16 mouse cellular contexts compared by ENCODE assay signal in the genomic region with DNA sequence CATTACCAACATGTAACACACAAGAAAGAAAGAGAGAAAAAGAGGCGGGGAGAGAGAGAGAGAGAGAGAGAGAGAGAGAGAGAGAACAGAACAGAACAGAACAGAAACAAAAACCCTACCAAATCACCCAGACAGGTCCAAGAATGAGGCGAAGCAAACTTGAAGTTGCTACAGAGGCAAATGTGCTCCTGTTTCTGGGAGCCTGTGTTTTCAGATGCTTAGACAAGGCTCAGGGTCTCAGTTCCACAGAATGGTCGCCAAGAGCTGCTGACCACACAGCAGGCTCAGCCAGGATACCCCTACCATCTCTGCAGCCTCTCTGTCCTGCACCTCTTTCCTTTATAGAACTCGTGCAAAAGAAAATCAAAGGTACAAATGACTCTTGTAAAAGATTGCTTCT.
DNase-seq lines count a peak whose midpoint lies in the region; ATAC-seq and TF ChIP-seq lines count a peak whose summit lies in the region.
"Had no signal": no experiment of that assay in that cellular context is flagged by ENCODE, and none has a peak within 500 bp of the region (broad histone marks: within the 10 kb centered on the region; RNA-seq: fewer than 3 reads in every experiment).

No protein-coding gene starts in this region.

- no peak for TF ChIP-seq CTCF in brain, embryonic 14.5 days (IDR thresholded peaks at IDR 0.05; ENCODE audit: borderline replicate concordance, extremely low read depth, insufficient read depth, insufficient read length)
- TF ChIP-seq CTCF in left cerebral cortex, adult 2 months (IDR thresholded peaks at IDR 0.05), result no peak

- no peaks in the 10 kb centered on the region for H3K9me3 ChIP-seq in forebrain, embryonic 11.5 days (ENCODE audit: control insufficient read depth, low read length)
- H3K9me3 ChIP-seq in hindbrain, embryonic 16.5 days (ENCODE audit: control insufficient read depth, low read length), result no peaks in the 10 kb centered on the region; the same call in 1 of the 2 replicates
- H3K9me3 ChIP-seq in midbrain, embryonic 13.5 days, result no peaks in the 10 kb centered on the region
- H3K9me3 ChIP-seq: heart, embryonic 15.5 days; intestine, embryonic 15.5 days; liver, embryonic 13.5 days had no signal

- intact Hi-C loops in left cerebral cortex, adult 2 months (cut with DNase I), result no loop called here

- no peaks in the 10 kb centered on the region for H3K27me3 ChIP-seq in forebrain, embryonic 11.5 days (ENCODE audit: control insufficient read depth, insufficient read depth, low read length)
- H3K27me3 ChIP-seq in hindbrain, embryonic 16.5 days (replicated peaks; ENCODE audit: control insufficient read depth, insufficient read depth, low read length), result no peaks in the 10 kb centered on the region
- H3K27me3 ChIP-seq in midbrain, embryonic 13.5 days, result no peaks in the 10 kb centered on the region
- H3K27me3 ChIP-seq: heart, embryonic 15.5 days; intestine, embryonic 15.5 days; liver, embryonic 13.5 days had no signal

- 56% methylated on average over 4 of the region's 4 CpGs for WGBS in forebrain, embryonic 11.5 days
- WGBS in hindbrain, embryonic 16.5 days, result 57% methylated on average over 4 of the region's 4 CpGs
- WGBS in midbrain, embryonic 13.5 days, result 57% methylated on average over 4 of the region's 4 CpGs

- H3K4me1 ChIP-seq in forebrain, embryonic 11.5 days (replicated peaks; ENCODE audit: control insufficient read depth, insufficient read depth, low read length), result peaks cover 16% of the 10 kb centered on the region
- no peaks in the 10 kb centered on the region; the same call in 1 of the 2 replicates for H3K4me1 ChIP-seq in hindbrain, embryonic 16.5 days (ENCODE audit: control insufficient read depth, insufficient read depth, low read depth, low read length)
- H3K4me1 ChIP-seq in midbrain, embryonic 13.5 days (replicated peaks), result peaks cover 38% of the 10 kb centered on the region
- H3K4me1 ChIP-seq: heart, embryonic 15.5 days; intestine, embryonic 15.5 days; liver, embryonic 13.5 days had no signal

- no peak for ATAC-seq in forebrain, embryonic 11.5 days (replicated peaks; ENCODE audit: low FRiP score)
- no peak for ATAC-seq in hindbrain, embryonic 16.5 days
- ATAC-seq in midbrain, embryonic 13.5 days, result 0 out of 2 replicates have a peak, but pooled peaks have one; percentile 10
- ATAC-seq in erythroid progenitor cell, adult 5-6 weeks (replicated peaks; ENCODE audit: low FRiP score, poor library complexity, severe bottlenecking), result no peak
- ATAC-seq: intestine, embryonic 15.5 days had no signal

- H3K9ac ChIP-seq in forebrain, embryonic 11.5 days (ENCODE audit: low read length), result peak overlapping the region; percentile 21; the same call in 1 of the 2 replicates
- H3K9ac ChIP-seq in hindbrain, embryonic 16.5 days (ENCODE audit: low read depth, low read length), result no peak overlapping the region
- H3K9ac ChIP-seq in midbrain, embryonic 13.5 days (replicated peaks), result peak overlapping the region; percentile 28; the same call in 1 of the 2 replicates
- H3K9ac ChIP-seq: heart, embryonic 15.5 days; intestine, embryonic 15.5 days; liver, embryonic 13.5 days had no signal

- H3K4me3 ChIP-seq in forebrain, embryonic 11.5 days (ENCODE audit: low read depth, low read length), result no peak overlapping the region
- no peak overlapping the region for H3K4me3 ChIP-seq in hindbrain, embryonic 16.5 days (ENCODE audit: low read length)
- no peak overlapping the region for H3K4me3 ChIP-seq in midbrain, embryonic 13.5 days (replicated peaks)
- no peak overlapping the region for H3K4me3 ChIP-seq in left cerebral cortex, adult 2 months
- H3K4me3 ChIP-seq: heart, embryonic 15.5 days; intestine, embryonic 15.5 days; liver, embryonic 13.5 days; myocyte had no signal

- no peak for TF ChIP-seq POLR2A in brain, embryonic 14.5 days (IDR thresholded peaks at IDR 0.05; ENCODE audit: borderline replicate concordance, extremely low read depth, insufficient read depth, insufficient read length, poor library complexity, severe bottlenecking)

- H3K36me3 ChIP-seq in forebrain, embryonic 11.5 days (ENCODE audit: control insufficient read depth, insufficient read depth, low read length), result no peaks in the 10 kb centered on the region
- no peaks in the 10 kb centered on the region for H3K36me3 ChIP-seq in hindbrain, embryonic 16.5 days (ENCODE audit: control insufficient read depth, insufficient read depth, low read length)
- H3K36me3 ChIP-seq in midbrain, embryonic 13.5 days, result no peaks in the 10 kb centered on the region
- H3K36me3 ChIP-seq: heart, embryonic 15.5 days; intestine, embryonic 15.5 days; liver, embryonic 13.5 days had no signal

- no peak overlapping the region for H3K4me2 ChIP-seq in forebrain, embryonic 11.5 days (ENCODE audit: low read depth, low read length, severe bottlenecking)
- H3K4me2 ChIP-seq in hindbrain, embryonic 16.5 days (ENCODE audit: low read length), result peak overlapping the region; percentile 13
- H3K4me2 ChIP-seq in midbrain, embryonic 13.5 days (replicated peaks), result peak overlapping the region; percentile 31; the same call in 1 of the 2 replicates
- H3K4me2 ChIP-seq: heart, embryonic 15.5 days; intestine, embryonic 15.5 days; liver, embryonic 13.5 days had no signal

- H3K27ac ChIP-seq in forebrain, embryonic 11.5 days (ENCODE audit: low read depth, low read length), result peak overlapping the region; percentile 84
- peak overlapping the region; percentile 46; the same call in 1 of the 2 replicates for H3K27ac ChIP-seq in hindbrain, embryonic 16.5 days (ENCODE audit: low read depth, low read length)
- H3K27ac ChIP-seq in midbrain, embryonic 13.5 days, result peak overlapping the region; percentile 86
- H3K27ac ChIP-seq in left cerebral cortex, adult 2 months, result no peak overlapping the region
- H3K27ac ChIP-seq: heart, embryonic 15.5 days; intestine, embryonic 15.5 days; liver, embryonic 13.5 days had no signal

- DNase-seq in brain, embryonic 14.5 days (ENCODE audit: low read depth), result peak; percentile 74
- DNase-seq in forebrain, embryonic 11.5 days (ENCODE audit: low spot score), result no peak
- no peak for DNase-seq in spleen, adult 12 weeks (ENCODE audit: low spot score)
- DNase-seq in left cerebral cortex, adult 2 months (ENCODE audit: extremely low spot score in 1 of 2, low spot score in 2 of 2), result no peak
- DNase-seq: cerebellum, adult 8-10 months; kidney, postnatal 14 days; liver, embryonic 13.5 days; lung, postnatal 36 days; retina, postnatal 1 day; thymus, adult 2 months had no signal
